Mouse (Mus musculus) forebrain, embryonic 15.5 days (tissue): Measurements from ENCODE around the gene Batf3. TPM values are rescaled to one million over a fixed set of nuclear protein-coding genes. Genes with fewer than 3 reads are reported as not detected.

Experiments used
- ATAC-seq: fragments of 200-750 bp; cut with Nextera tagmentation; replicated peaks from 2 replicates; pipeline ENCODE4 v1.8.0; 2017; ENCODE audit warnings: mild to moderate bottlenecking, moderate TSS enrichment, moderate library complexity
- H3K27ac ChIP-seq: fragments of 300-500 bp; sonication (generic); replicated peaks from 2 replicates; pipeline ENCODE4 v1.5.1; 2015; ENCODE audit warnings: mild to moderate bottlenecking, inconsistent platforms
- H3K27me3 ChIP-seq: fragments of 300-500 bp; sonication (generic); 2 replicates; pipeline ENCODE4 v1.6.1; 2015; ENCODE audit warnings: inconsistent platforms
- H3K36me3 ChIP-seq: fragments of 300-500 bp; sonication (generic); 2 replicates; pipeline ENCODE4 v1.6.1; 2015; ENCODE audit warnings: mild to moderate bottlenecking, inconsistent platforms
- H3K4me1 ChIP-seq: fragments of 300-500 bp; sonication (generic); 2 replicates; pipeline ENCODE4 v1.6.1; 2015; ENCODE audit warnings: inconsistent platforms
- H3K4me2 ChIP-seq: fragments of 300-500 bp; sonication (generic); replicated peaks from 2 replicates; pipeline ENCODE4 v1.6.1; 2015; ENCODE audit warnings: mild to moderate bottlenecking, inconsistent platforms
- H3K4me3 ChIP-seq: fragments of 300-500 bp; sonication (generic); 2 replicates; pipeline ENCODE4 v1.5.1; 2015; ENCODE audit warnings: mild to moderate bottlenecking, inconsistent platforms
- H3K9ac ChIP-seq: fragments of 300-500 bp; sonication (generic); replicated peaks from 2 replicates; pipeline ENCODE4 v1.6.1; 2015; ENCODE audit warnings: mild to moderate bottlenecking, inconsistent platforms
- H3K9me3 ChIP-seq: fragments of 300-500 bp; sonication (generic); 2 replicates; pipeline ENCODE4 v1.6.1; 2016; ENCODE audit warnings: inconsistent platforms
- WGBS: fragments of 180-500 bp; shearing (Covaris S2); methylation state at CpG from one replicate; pipeline ENCODE4 v1.1.7; 2015; ENCODE audit warnings: mixed read lengths; 5-methylcytosine and 5-hydroxymethylcytosine counted together
- polyA plus RNA-seq: library from polyadenylated mRNA; unstranded; fragments of >200 nt; fragmentation: Nextera tagmentation; extraction: Ambion mirVana; gene quantifications from 2 replicates; pipeline ENCODE4 v1.2.1, GENCODE M21; 2015

Gene Batf3
- polyA plus RNA-seq, 1 experiment from 2014 or later: 1.9 TPM

DNA sequence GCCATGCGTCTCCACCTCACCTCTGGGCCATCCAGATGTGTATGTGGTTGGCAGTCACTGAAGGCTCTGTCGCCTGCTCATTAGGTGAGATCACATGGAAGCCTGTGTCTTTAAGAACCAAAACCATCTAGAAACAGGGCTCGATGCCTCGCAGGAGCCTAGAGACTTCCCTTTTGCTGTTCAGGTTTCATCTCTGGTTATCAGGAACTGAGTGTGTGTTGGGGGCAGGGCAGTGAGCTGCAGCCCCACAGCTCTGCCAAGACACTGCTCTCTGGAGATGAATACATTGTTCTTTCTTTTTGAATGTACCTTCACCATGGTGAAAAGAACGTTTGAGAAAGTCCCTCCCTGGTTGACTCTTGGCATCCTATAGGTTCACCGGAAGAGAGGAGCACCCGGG lies 17.2 kb downstream of the Batf3 start:
- no peak overlapping the region for H3K4me3 ChIP-seq
- no peaks in the 10 kb centered on the region for H3K27me3 ChIP-seq
- no peaks in the 10 kb centered on the region for H3K9me3 ChIP-seq
- H3K4me1 ChIP-seq: no peaks in the 10 kb centered on the region
- H3K9ac ChIP-seq: no peak overlapping the region
- no peak for ATAC-seq
- no peak overlapping the region for H3K27ac ChIP-seq
- WGBS: 83% methylated on average over 7 of the region's 7 CpGs
- H3K4me2 ChIP-seq: no peak overlapping the region
- no peaks in the 10 kb centered on the region for H3K36me3 ChIP-seq

DNA sequence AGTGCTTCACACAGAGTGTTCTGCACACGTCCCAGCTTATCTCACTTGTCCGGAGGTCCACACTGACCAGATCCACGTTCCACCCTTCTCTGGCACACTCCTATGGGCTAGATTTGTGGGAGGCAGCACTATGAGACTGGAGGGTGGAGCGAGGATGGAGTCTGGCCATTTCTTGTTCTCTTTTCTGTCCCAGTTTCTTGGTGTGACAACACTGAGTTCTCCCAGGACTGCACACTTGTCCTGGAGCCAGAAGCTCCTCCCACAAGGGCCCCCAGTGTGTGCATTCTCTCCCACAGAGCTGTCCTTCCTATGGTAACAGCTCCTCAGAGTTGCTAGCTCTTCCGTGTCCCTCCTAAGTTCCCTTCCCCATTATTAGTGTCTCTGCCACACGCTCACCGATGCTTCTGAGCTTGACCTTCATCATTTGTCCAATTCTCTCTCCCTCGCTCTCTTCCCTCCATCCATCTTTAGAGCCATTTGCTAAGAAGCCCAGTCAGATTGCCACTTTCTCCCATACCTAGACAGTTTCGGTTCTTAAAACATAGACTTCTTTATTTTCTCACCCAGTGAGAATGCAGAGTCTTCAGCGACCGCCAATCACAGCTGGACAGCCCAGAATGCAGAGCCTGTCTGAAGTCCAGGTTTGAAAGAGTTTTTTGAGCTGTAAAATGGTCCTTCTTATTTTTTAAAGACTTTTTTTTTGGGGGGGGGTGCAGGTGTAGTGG lies 18.0 kb downstream of the Batf3 start:
- no peak for ATAC-seq
- H3K4me3 ChIP-seq: no peak overlapping the region
- H3K4me1 ChIP-seq: no peaks in the 10 kb centered on the region
- no peak overlapping the region for H3K4me2 ChIP-seq
- 83% methylated on average over 11 of the region's 11 CpGs for WGBS
- no peaks in the 10 kb centered on the region for H3K9me3 ChIP-seq
- no peaks in the 10 kb centered on the region for H3K27me3 ChIP-seq
- H3K9ac ChIP-seq: no peak overlapping the region
- no peaks in the 10 kb centered on the region for H3K36me3 ChIP-seq
- H3K27ac ChIP-seq: no peak overlapping the region

DNA sequence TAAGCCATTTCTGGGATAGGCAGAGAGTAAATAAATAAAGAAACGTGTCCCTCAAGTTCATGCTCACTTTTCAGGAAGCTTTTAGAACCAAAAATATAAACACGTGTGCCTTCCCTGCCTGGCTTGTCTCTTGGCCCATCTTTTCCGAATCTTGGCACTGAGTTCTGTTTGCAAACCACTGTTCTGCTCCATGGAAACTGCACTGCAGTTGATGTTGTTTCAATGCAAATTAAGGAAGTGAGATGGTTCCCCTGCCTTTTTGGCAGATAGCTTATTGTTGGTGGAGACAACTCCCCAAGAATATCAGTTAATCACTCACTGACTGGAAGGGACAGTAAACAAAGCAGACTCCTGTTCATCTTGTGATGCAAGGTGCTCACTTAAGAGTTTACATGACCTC lies 25.1 kb downstream of the Batf3 start:
- no peak for ATAC-seq
- WGBS: 71% methylated on average over 3 of the region's 3 CpGs
- no peaks in the 10 kb centered on the region for H3K9me3 ChIP-seq

DNA sequence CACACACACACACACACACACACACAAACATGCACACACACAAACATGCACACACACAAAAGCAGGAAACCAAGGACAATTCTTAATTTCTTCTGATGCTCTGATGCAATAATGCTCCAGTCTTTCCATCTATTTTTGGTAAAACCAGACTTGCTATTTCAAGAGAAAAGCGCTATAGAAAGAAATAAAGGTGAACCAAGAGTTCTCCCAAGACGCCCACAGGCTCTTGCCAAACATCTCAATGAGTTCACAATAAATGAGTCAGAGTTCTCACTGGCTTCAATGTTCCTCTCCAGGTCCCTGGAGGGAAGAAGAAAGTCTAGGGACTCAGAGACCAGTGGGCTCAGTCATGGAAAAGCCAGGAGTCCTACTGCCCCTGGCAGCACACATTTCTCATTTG lies 26.0 kb downstream of the Batf3 start:
- Histone ChIP-seq H3K9me3 (no peaks in the 10 kb centered on the region), H3K27me3 (0 out of 2 replicates have a peak, but pooled peaks cover 3% of the 10 kb centered on the region), H3K9ac (no peak overlapping the region), H3K4me3 (no peak overlapping the region), H3K4me1 (no peaks in the 10 kb centered on the region; the same call in 1 of the 2 replicates), H3K36me3 (no peaks in the 10 kb centered on the region), H3K27ac (no peak overlapping the region), H3K4me2 (no peak overlapping the region)
- no peak for ATAC-seq
- 90% methylated on average over 2 of the region's 2 CpGs for WGBS

More for the DNA sequence above, 25.1 kb downstream of the Batf3 start:
- no peak overlapping the region for H3K4me2 ChIP-seq
- H3K4me3 ChIP-seq: no peak overlapping the region
- no peak overlapping the region for H3K27ac ChIP-seq
- H3K4me1 ChIP-seq: no peaks in the 10 kb centered on the region; the same call in 1 of the 2 replicates
- no peak overlapping the region for H3K9ac ChIP-seq
- H3K36me3 ChIP-seq: no peaks in the 10 kb centered on the region
- H3K27me3 ChIP-seq: 0 out of 2 replicates have a peak, but pooled peaks cover 3% of the 10 kb centered on the region

DNA sequence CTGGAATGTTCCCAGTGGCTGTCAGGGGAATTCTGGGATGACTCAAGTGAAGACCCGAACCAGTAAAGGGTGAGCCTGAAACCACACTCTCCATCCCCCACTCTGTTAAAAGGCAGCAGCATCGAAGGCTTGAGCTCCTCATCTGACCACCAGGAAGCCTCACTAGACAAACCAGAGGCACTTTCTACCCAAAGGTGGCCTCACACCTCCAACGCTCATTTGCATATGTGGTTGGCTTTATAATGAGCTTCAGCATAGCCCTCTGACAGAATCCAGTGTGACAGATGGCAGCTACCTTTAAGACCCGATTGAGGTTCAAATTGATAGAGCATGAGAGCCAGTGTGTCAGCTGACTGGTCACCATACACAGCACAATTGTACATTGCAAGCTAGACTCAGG lies 26.6 kb downstream of the Batf3 start:
- H3K4me3 ChIP-seq: no peak overlapping the region
- no peak overlapping the region for H3K9ac ChIP-seq
- no peaks in the 10 kb centered on the region for H3K36me3 ChIP-seq
- ATAC-seq: no peak
- H3K4me1 ChIP-seq: no peaks in the 10 kb centered on the region; the same call in 1 of the 2 replicates
- no peak overlapping the region for H3K4me2 ChIP-seq
- 0 out of 2 replicates have a peak, but pooled peaks cover 3% of the 10 kb centered on the region for H3K27me3 ChIP-seq
- no peaks in the 10 kb centered on the region for H3K9me3 ChIP-seq
- no peak overlapping the region for H3K27ac ChIP-seq
- WGBS: 64% methylated on average over 4 of the region's 4 CpGs

DNA sequence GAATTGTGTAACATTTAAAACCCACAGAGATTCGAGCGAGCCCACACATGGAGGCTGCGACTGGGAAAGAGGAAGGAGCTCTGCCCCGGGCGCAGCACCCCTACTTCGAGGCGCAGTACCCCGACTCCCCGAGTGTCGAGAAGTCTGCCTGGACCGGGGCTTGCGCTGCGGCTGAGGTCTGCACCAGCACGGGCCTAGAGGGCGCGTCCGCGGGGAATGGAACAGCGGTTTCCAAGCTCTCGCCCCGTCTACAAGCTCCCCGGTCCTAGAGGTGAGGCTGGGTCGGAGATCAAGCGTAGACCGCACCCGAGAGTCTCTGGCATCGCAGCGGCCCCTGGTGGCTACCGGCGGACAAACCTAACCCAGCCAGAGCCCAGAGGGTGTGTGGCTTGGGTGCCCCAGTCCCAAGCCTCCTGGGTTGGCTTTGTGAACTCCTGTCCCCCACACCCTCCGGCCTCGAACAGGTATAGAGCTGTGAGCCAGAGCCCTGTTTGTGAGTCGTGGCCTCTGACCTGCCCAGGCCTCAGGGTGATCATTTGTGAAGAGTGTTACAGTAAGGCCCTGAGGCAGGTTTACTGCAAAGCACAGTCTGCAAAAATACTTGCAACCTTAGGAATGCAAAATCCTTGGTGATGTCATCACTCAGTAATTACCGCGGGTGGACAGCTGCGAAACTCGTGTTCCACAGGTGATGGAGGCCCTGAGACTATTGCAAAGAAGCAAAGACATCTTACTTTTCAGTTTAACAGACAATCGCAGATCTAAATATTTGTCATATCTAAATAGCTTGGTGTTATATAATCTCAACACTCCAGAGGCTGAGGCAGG lies 28.4 kb downstream of the Batf3 start:
- Histone ChIP-seq H3K9ac (no peak overlapping the region), H3K36me3 (no peaks in the 10 kb centered on the region), H3K4me3 (peak overlapping the region; percentile 23), H3K4me2 (peak overlapping the region; percentile 37), H3K9me3 (no peaks in the 10 kb centered on the region), H3K27ac (no peak overlapping the region), H3K4me1 (no peaks in the 10 kb centered on the region; the same call in 1 of the 2 replicates), H3K27me3 (0 out of 2 replicates have a peak, but pooled peaks cover 3% of the 10 kb centered on the region)
- ATAC-seq: peak; percentile 72
- WGBS: 15% methylated on average over 38 of the region's 38 CpGs

DNA sequence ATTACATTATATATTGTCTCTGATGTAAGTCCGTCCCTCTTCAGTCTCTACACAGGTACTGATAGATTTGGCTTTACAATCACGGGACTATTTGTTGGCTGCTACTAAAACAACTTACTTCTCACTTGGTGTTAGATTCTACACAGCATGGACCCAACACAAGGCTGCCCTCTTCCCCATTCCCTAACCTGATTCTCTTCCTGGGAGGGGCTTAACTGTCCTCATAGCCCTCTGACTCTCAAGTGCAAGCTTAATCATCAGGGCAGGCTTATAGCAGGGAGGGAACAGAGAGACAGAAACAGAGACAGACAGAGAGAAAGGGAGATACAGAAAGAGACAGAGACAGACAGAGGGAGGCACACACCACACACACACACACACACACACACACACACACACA lies 34.0 kb downstream of the Batf3 start:
- no peak overlapping the region for H3K27ac ChIP-seq
- no peak overlapping the region for H3K4me3 ChIP-seq
- ATAC-seq: no peak
- H3K4me1 ChIP-seq: no peaks in the 10 kb centered on the region
- no peaks in the 10 kb centered on the region for H3K36me3 ChIP-seq
- no peak overlapping the region for H3K4me2 ChIP-seq
- no peak overlapping the region for H3K9ac ChIP-seq
- no peaks in the 10 kb centered on the region for H3K27me3 ChIP-seq
- H3K9me3 ChIP-seq: no peaks in the 10 kb centered on the region
- WGBS: 88% methylated on average over 2 of the region's 2 CpGs

DNA sequence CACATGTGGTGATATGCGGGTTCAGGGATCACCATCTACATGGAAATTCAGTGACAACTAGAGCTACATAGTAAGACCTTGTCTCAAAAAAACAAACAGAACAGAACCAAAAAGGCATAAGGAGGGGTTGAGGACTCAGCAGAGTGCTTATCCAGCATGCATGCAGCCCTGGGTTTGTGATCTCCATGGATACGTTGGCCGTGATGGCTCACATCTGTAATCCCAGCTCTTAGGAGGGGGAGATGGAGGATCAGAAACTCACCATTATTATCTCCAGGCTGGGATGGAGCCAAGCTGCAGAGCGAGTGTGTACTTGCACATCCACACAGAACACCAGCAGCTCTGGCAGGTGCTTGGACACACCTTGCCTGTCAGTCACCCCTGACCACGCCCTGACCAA lies 34.6 kb downstream of the Batf3 start:
- Histone ChIP-seq H3K9ac (no peak overlapping the region), H3K4me2 (no peak overlapping the region), H3K4me1 (no peaks in the 10 kb centered on the region), H3K9me3 (no peaks in the 10 kb centered on the region), H3K27me3 (no peaks in the 10 kb centered on the region), H3K36me3 (no peaks in the 10 kb centered on the region), H3K27ac (no peak overlapping the region), H3K4me3 (no peak overlapping the region)
- no peak for ATAC-seq
- 73% methylated on average over 5 of the region's 5 CpGs for WGBS

DNA sequence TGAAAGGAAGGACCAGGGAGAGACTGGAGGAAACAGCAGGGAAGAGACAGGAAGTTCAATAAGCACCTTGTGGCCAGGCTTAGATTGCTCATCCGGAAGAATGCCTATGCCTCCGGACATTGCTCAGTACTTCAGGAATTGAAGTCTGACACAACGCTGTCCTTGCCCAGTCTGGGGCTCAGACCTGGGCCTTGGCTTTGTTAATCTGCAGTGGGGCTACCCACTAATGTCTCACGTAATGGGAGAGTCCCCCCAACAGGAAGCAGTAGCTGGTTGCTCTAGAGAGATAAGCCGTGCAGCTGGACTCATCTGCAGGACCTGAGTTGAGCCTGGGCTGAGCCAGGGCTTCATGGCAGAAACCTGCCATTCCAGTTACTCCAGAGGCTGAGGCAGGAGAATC lies 35.3 kb downstream of the Batf3 start:
- H3K9me3 ChIP-seq: no peaks in the 10 kb centered on the region
- 75% methylated on average over 5 of the region's 5 CpGs for WGBS
- no peak overlapping the region for H3K9ac ChIP-seq
- no peaks in the 10 kb centered on the region for H3K4me1 ChIP-seq
- H3K36me3 ChIP-seq: no peaks in the 10 kb centered on the region
- H3K4me2 ChIP-seq: no peak overlapping the region
- no peak for ATAC-seq
- H3K27ac ChIP-seq: no peak overlapping the region
- no peaks in the 10 kb centered on the region for H3K27me3 ChIP-seq
- no peak overlapping the region for H3K4me3 ChIP-seq

DNA sequence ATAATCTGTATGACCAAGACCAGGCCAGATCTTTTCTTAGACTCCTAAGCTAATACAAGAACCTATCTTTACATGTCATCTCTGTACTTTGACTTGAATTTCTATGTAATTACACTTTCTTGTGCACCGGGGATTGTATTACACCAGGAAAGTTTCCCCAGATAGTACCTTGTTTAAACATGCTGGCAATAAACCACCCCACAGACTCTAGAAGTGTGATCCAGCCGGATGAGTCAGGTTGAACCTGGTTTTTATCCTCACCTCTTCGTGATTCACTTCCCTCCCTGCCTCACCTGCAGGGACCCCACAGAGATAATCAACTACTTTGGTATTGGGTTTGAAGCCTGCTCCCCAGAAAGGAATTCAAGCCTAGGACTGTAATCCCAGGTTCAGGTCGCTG lies 37.8 kb downstream of the Batf3 start:
- H3K4me3 ChIP-seq: no peak overlapping the region
- H3K9me3 ChIP-seq: no peaks in the 10 kb centered on the region
- no peaks in the 10 kb centered on the region for H3K27me3 ChIP-seq
- H3K4me2 ChIP-seq: no peak overlapping the region
- H3K27ac ChIP-seq: no peak overlapping the region
- H3K4me1 ChIP-seq: 0 out of 2 replicates have a peak, but pooled peaks cover 3% of the 10 kb centered on the region
- no peak overlapping the region for H3K9ac ChIP-seq
- WGBS: 57% methylated on average over 4 of the region's 4 CpGs
- H3K36me3 ChIP-seq: no peaks in the 10 kb centered on the region
- no peak for ATAC-seq

DNA sequence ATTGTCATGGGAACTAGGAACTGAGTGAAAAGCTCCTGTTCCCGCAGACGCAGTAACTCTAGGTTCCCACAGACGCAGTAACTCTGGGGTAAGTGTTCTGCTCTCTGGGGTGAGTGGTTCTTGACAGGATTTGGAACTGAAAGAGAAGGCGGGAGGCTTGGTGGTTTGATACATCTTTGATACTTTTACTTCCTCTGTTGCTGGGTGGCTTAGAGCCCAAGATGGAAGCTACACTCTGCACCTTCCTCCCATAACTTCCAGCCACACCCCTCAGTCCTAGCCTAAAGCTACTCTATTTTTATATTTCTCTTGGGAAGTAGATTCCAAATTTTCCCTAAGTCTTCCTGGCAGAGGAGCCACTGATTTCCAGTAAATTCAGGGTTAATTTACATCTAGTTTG lies 40.8 kb downstream of the Batf3 start:
- Histone ChIP-seq H3K27ac (no peak overlapping the region), H3K36me3 (no peaks in the 10 kb centered on the region), H3K4me3 (no peak overlapping the region), H3K27me3 (no peaks in the 10 kb centered on the region), H3K9me3 (no peaks in the 10 kb centered on the region), H3K4me1 (0 out of 2 replicates have a peak, but pooled peaks cover 3% of the 10 kb centered on the region), H3K9ac (no peak overlapping the region), H3K4me2 (no peak overlapping the region)
- no peak for ATAC-seq
- WGBS: 93% methylated on average over 4 of the region's 4 CpGs

DNA sequence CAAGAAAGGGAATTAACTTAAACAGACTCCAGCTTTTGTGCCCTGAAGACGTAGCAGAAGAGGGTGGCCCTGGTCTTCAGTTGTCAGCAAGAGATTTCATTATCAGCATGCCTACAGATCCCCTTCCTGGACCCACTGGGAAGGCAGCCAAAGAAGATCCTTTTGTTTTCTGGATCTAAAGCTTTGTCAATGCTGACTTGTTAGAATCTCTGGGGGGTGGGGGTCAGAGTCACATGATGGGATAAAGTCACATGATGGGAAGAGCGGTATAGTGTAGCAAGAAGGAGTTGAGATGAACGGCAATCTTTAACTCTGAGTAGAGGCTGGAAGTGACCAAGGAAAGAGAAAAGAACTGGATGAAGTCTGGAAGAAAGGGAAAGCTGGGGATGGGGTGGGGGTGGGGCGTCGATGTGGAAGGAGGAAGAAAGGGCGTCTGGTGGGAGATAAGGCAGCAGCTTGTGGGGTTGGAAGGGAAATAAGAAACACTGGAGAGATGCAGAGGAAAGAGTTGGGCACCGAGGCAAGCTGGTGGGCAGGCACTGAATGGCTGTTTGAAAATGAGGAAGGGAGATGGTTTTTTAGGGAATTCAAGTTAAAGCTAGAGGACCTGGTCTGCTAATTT lies 41.3 kb downstream of the Batf3 start:
- no peaks in the 10 kb centered on the region for H3K36me3 ChIP-seq
- H3K27me3 ChIP-seq: no peaks in the 10 kb centered on the region
- WGBS: 68% methylated on average over 7 of the region's 7 CpGs
- ATAC-seq: no peak
- no peak overlapping the region for H3K9ac ChIP-seq
- no peak overlapping the region for H3K4me2 ChIP-seq
- H3K27ac ChIP-seq: no peak overlapping the region
- 0 out of 2 replicates have a peak, but pooled peaks cover 3% of the 10 kb centered on the region for H3K4me1 ChIP-seq
- H3K9me3 ChIP-seq: no peaks in the 10 kb centered on the region
- no peak overlapping the region for H3K4me3 ChIP-seq
